Mouse (Mus musculus) midbrain, embryonic 12.5 days (tissue): ENCODE measurements around the gene Dnajc2. TPM values are rescaled to one million over a fixed set of nuclear protein-coding genes. Genes with fewer than 3 reads are reported as not detected.

Source experiments
- ATAC-seq: fragments of 200-750 bp; cut with Nextera tagmentation; 2 replicates; pipeline ENCODE4 v1.8.0; 2017; ENCODE audit warnings: low read depth, moderate TSS enrichment, moderate library complexity; ENCODE audit not compliant: low FRiP score
- H3K27ac ChIP-seq: fragments of 300-500 bp; sonication (generic); replicated peaks from 2 replicates; pipeline ENCODE4 v1.5.1; 2016; ENCODE audit warnings: mild to moderate bottlenecking
- H3K27me3 ChIP-seq: fragments of 300-500 bp; sonication (generic); 2 replicates; pipeline ENCODE4 v1.6.1; 2016; ENCODE audit warnings: mild to moderate bottlenecking
- H3K36me3 ChIP-seq: fragments of 300-500 bp; sonication (generic); 2 replicates; pipeline ENCODE4 v1.6.1; 2016
- H3K4me1 ChIP-seq: fragments of 300-500 bp; sonication (generic); 2 replicates; pipeline ENCODE4 v1.6.1; 2016
- H3K4me2 ChIP-seq: fragments of 300-500 bp; sonication (generic); replicated peaks from 2 replicates; pipeline ENCODE4 v1.6.1; 2016; ENCODE audit warnings: mild to moderate bottlenecking, moderate library complexity
- H3K4me3 ChIP-seq: fragments of 300-500 bp; sonication (generic); 2 replicates; pipeline ENCODE4 v1.5.1; 2016; ENCODE audit warnings: mild to moderate bottlenecking
- H3K9ac ChIP-seq: fragments of 300-500 bp; sonication (generic); replicated peaks from 2 replicates; pipeline ENCODE4 v1.6.1; 2016; ENCODE audit warnings: mild to moderate bottlenecking, moderate library complexity
- H3K9me3 ChIP-seq: fragments of 300-500 bp; sonication (generic); 2 replicates; pipeline ENCODE4 v1.6.1; 2016; ENCODE audit warnings: mild to moderate bottlenecking
- WGBS: fragments of 180-500 bp; shearing (Covaris S2); methylation state at CpG from one replicate; pipeline ENCODE4 v1.1.7; 2016; 5-methylcytosine and 5-hydroxymethylcytosine counted together
- polyA plus RNA-seq: library from polyadenylated mRNA; unstranded; fragments of >200 nt; fragmentation: Nextera tagmentation; extraction: Ambion mirVana; gene quantifications from 2 replicates; pipeline ENCODE4 v1.2.1, GENCODE M21; 2016

The Dnajc2 gene
- polyA plus RNA-seq: 88.8 and 89.7 TPM in 2 replicates

DNA sequence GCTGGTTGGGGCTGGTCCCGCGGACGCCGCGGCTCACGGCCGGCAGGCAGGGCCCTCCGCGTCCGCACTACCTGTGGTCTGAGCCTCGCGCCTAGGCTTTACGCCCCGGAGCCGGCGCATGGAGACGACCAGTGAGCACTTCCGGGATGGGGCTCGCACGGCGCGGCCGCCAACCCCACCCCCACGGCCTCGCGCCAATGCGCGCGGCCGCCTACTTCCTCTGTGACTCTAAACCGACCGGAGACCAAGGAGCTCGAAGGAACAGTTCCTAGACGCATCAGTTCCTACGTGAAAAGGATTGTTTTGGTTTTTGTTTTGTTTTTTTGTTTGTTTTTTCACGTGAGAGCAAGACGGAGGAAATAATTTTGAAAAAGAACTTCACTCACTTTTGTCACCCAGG lies at the start of gene Dnajc2, which contains the start of gene Psmc2:
Gene Dnajc2 (minus strand): TSS at position 199 of the 400 bp plus-strand sequence.
Gene Psmc2 (plus strand): TSS at position 231 of the 400 bp plus-strand sequence.
- peak; percentile 97 for ATAC-seq

DNA sequence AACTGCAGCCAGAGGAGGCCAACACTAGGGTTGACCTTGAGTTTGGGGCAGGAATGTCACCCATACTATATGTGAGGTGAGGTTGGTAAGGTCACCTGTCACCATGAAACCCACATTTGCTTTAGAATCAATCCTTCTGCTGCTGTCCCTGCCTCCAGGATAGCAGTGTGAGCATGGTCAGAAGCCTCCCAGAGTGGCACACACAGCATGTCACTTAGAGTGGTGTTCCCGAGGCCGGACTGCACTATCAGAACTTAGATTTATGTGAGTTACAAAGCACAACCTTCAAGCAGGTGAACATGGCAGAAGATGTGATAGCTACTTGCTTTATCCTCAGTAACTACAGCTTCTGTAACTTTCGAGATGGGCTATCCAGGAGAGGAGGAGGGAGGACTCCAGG lies 46.7 kb upstream of the Dnajc2 start:
- Histone ChIP-seq H3K4me3 (no peak overlapping the region), H3K9me3 (no peaks in the 10 kb centered on the region), H3K4me2 (no peak overlapping the region), H3K4me1 (peaks cover 1% of the 10 kb centered on the region; the same call in 1 of the 2 replicates), H3K27me3 (no peaks in the 10 kb centered on the region), H3K9ac (no peak overlapping the region), H3K36me3 (no peaks in the 10 kb centered on the region), H3K27ac (no peak overlapping the region)
- ATAC-seq: no peak
- 85% methylated on average over 3 of the region's 3 CpGs for WGBS

More for the DNA sequence above, at the start of gene Dnajc2, which contains the start of gene Psmc2:
- H3K9ac ChIP-seq: peak within 1 kb of the TSS; percentile 89
- under 1% methylated on average over 37 of the region's 37 CpGs for WGBS
- peak within 1 kb of the TSS; percentile 93 for H3K4me3 ChIP-seq
- peaks cover 26% of the 10 kb centered on the region for H3K4me1 ChIP-seq
- peaks cover 30% of the 10 kb centered on the region for H3K36me3 ChIP-seq
- peak within 1 kb of the TSS; percentile 83 for H3K27ac ChIP-seq
- H3K4me2 ChIP-seq: peak within 1 kb of the TSS; percentile 96
- no peaks in the 10 kb centered on the region for H3K27me3 ChIP-seq
- H3K9me3 ChIP-seq: no peaks in the 10 kb centered on the region

DNA sequence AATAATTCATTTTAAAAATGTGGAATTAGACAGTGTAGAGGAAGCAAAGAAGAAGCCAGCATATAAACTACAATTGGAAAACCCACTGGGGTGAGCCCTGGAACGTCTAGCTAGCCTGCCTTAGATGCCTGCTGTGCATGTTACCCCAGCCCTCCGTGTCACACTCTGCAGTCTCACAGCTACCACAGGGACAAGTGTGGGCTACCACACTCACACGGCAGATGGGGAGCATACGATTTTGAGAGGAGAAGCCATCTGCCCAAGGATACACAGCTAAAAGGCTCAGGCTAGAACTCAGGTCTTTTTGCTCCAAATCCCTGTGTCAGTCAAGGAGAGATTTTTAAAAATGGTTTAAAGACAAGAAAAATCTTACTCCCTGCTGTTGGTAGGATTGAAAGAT lies 43.8 kb upstream of the Dnajc2 start:
- H3K9ac ChIP-seq: no peak overlapping the region
- H3K9me3 ChIP-seq: no peaks in the 10 kb centered on the region
- H3K36me3 ChIP-seq: no peaks in the 10 kb centered on the region
- WGBS: 77% methylated on average over 4 of the region's 4 CpGs
- H3K4me2 ChIP-seq: no peak overlapping the region
- ATAC-seq: no peak
- no peak overlapping the region for H3K4me3 ChIP-seq
- no peaks in the 10 kb centered on the region for H3K27me3 ChIP-seq
- peaks cover 6% of the 10 kb centered on the region for H3K4me1 ChIP-seq
- no peak overlapping the region for H3K27ac ChIP-seq

GRCm38 (mm10) chr5:21827643-21828042 lies 42.6 kb upstream of the Dnajc2 start:
- H3K4me3 ChIP-seq: no peak overlapping the region
- H3K36me3 ChIP-seq: no peaks in the 10 kb centered on the region
- no peak overlapping the region for H3K27ac ChIP-seq
- no peak overlapping the region for H3K4me2 ChIP-seq
- peaks cover 6% of the 10 kb centered on the region for H3K4me1 ChIP-seq
- no peaks in the 10 kb centered on the region for H3K27me3 ChIP-seq
- no peak for ATAC-seq
- 26% methylated on average over 6 of the region's 6 CpGs for WGBS
- H3K9me3 ChIP-seq: no peaks in the 10 kb centered on the region
- no peak overlapping the region for H3K9ac ChIP-seq

GRCm38 (mm10) chr5:21826370-21826769 lies 41.3 kb upstream of the Dnajc2 start:
- no peaks in the 10 kb centered on the region for H3K36me3 ChIP-seq
- no peaks in the 10 kb centered on the region for H3K9me3 ChIP-seq
- H3K4me3 ChIP-seq: no peak overlapping the region
- no peak overlapping the region for H3K27ac ChIP-seq
- H3K9ac ChIP-seq: no peak overlapping the region
- peaks cover 6% of the 10 kb centered on the region for H3K4me1 ChIP-seq
- H3K4me2 ChIP-seq: no peak overlapping the region
- WGBS: 18% methylated on average over 7 of the region's 7 CpGs
- peak; percentile 16; the same call in 1 of the 2 replicates for ATAC-seq
- H3K27me3 ChIP-seq: no peaks in the 10 kb centered on the region

- WGBS: 38% methylated on average over 1 of the region's 1 CpGs
- Histone ChIP-seq H3K27ac (no peak overlapping the region), H3K9ac (no peak overlapping the region), H3K4me2 (no peak overlapping the region), H3K36me3 (no peaks in the 10 kb centered on the region), H3K4me1 (no peaks in the 10 kb centered on the region), H3K27me3 (no peaks in the 10 kb centered on the region), H3K9me3 (no peaks in the 10 kb centered on the region), H3K4me3 (no peak overlapping the region)
- ATAC-seq: no peak
Observed at GRCm38 (mm10) chr5:21813994-21814393, 28.9 kb upstream of the Dnajc2 start.

GRCm38 (mm10) chr5:21810924-21811323 lies 25.9 kb upstream of the Dnajc2 start:
- H3K36me3 ChIP-seq: no peaks in the 10 kb centered on the region
- H3K4me1 ChIP-seq: no peaks in the 10 kb centered on the region
- H3K9ac ChIP-seq: no peak overlapping the region
- no peak overlapping the region for H3K27ac ChIP-seq
- H3K4me2 ChIP-seq: no peak overlapping the region
- WGBS: 84% methylated on average over 10 of the region's 10 CpGs
- ATAC-seq: no peak
- no peaks in the 10 kb centered on the region for H3K27me3 ChIP-seq
- H3K9me3 ChIP-seq: no peaks in the 10 kb centered on the region
- no peak overlapping the region for H3K4me3 ChIP-seq

DNA sequence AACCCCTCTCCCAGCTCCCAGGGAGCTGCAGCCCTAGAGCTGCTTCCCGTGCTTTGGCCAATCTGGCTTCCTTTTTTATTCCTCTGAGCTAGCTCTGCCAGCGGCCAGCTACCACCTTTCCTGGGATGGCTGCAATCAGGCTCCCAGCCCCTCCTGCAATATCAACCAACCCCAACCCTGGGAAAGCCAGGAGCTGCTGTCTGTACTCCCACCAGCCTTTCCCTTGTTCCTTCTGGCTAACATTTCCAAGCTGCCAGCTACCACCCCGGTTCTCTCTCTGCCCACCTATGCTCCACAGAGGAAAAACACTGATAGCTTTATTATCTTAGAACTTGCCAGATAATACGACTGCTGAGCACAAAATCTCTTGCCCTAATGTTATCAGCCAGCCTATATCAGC lies 19.8 kb upstream of the Dnajc2 start:
- Histone ChIP-seq H3K9me3 (no peaks in the 10 kb centered on the region), H3K4me3 (no peak overlapping the region), H3K4me2 (no peak overlapping the region), H3K9ac (no peak overlapping the region), H3K4me1 (no peaks in the 10 kb centered on the region), H3K36me3 (peaks cover 45% of the 10 kb centered on the region), H3K27me3 (no peaks in the 10 kb centered on the region), H3K27ac (no peak overlapping the region)
- no peak for ATAC-seq
- 86% methylated on average over 4 of the region's 4 CpGs for WGBS

DNA sequence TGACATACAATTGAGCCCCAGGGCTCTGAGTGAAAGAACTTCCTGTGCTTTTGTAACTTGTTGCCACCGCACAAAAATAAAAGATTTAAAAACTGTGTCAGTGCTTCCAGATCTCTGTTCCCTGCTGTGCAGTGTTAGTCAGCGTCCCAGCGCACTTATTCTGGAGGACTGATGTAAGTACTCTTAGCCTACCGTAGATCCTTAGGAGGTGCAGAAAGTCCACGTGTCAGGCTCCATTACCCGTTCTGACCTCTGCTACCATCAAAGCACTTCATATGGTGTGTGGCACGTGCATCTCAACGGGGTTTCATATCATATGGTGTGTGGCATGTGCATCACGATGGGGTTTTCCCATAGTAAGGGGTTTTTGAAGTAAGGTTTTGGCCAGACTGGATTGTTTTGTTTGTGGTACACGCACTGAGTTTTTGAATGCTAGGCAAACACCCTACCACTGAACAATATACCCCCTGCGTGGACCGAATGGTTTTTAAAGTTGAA lies 18.7 kb upstream of the Dnajc2 start:
- Histone ChIP-seq H3K9me3 (no peaks in the 10 kb centered on the region), H3K27me3 (no peaks in the 10 kb centered on the region), H3K9ac (no peak overlapping the region), H3K4me3 (no peak overlapping the region), H3K4me1 (no peaks in the 10 kb centered on the region), H3K4me2 (no peak overlapping the region), H3K36me3 (peaks cover 55% of the 10 kb centered on the region), H3K27ac (no peak overlapping the region)
- no peak for ATAC-seq
- WGBS: 91% methylated on average over 12 of the region's 12 CpGs

- WGBS: 95% methylated on average over 9 of the region's 9 CpGs
- H3K9me3 ChIP-seq: no peaks in the 10 kb centered on the region
- ATAC-seq: no peak
- no peak overlapping the region for H3K4me3 ChIP-seq
- H3K27ac ChIP-seq: no peak overlapping the region
- no peak overlapping the region for H3K4me2 ChIP-seq
- H3K36me3 ChIP-seq: peaks cover 60% of the 10 kb centered on the region
- H3K27me3 ChIP-seq: no peaks in the 10 kb centered on the region
- H3K4me1 ChIP-seq: no peaks in the 10 kb centered on the region
- H3K9ac ChIP-seq: no peak overlapping the region
Observed at GRCm38 (mm10) chr5:21802907-21803306, 17.9 kb upstream of the Dnajc2 start.

- Histone ChIP-seq H3K36me3 (peaks cover 21% of the 10 kb centered on the region), H3K4me3 (no peak overlapping the region), H3K27me3 (no peaks in the 10 kb centered on the region), H3K4me1 (peaks cover 20% of the 10 kb centered on the region), H3K27ac (no peak overlapping the region), H3K4me2 (no peak overlapping the region), H3K9ac (no peak overlapping the region), H3K9me3 (no peaks in the 10 kb centered on the region)
- no peak for ATAC-seq
Observed at GRCm38 (mm10) chr5:21792166-21792565, 7.1 kb upstream of the Dnajc2 start.

DNA sequence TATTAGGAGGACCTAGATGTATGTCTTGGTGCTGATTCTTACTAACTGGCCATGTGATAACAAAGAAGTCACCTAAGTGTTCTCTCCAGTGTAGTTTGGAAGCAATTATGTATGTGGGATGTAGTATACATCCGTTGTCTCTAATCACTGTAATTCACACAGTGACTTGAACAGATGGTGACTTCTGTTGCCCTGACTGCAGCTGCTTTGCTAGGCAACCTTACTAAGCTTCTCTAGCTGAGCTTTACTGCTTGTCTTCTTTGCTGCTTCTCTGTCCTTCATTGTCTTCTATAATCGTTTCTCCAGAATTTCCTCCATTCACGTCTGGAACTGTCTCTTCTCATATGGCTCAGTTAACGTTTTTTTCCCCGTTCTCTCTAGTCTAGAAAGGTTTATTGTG lies 4.0 kb upstream of the Dnajc2 start:
- Histone ChIP-seq H3K36me3 (0 out of 2 replicates have a peak, but pooled peaks cover 3% of the 10 kb centered on the region), H3K27me3 (no peaks in the 10 kb centered on the region), H3K4me2 (peak overlapping the region; percentile 15; the same call in 1 of the 2 replicates), H3K27ac (no peak overlapping the region; the same call in 1 of the 2 replicates), H3K4me1 (peaks cover 24% of the 10 kb centered on the region), H3K4me3 (no peak overlapping the region), H3K9ac (no peak overlapping the region; the same call in 1 of the 2 replicates), H3K9me3 (no peaks in the 10 kb centered on the region)
- 82% methylated on average over 5 of the region's 5 CpGs for WGBS
- ATAC-seq: no peak
